Mouse (Mus musculus) MEL (cell line): ENCODE results near the gene Tldc1. TPM values are rescaled to one million over a fixed set of nuclear protein-coding genes. Genes with fewer than 3 reads are reported as not detected.

ENCODE experiments used
- DNase-seq: peaks from one replicate; pipeline ENCODE4 v3.0.0; 2011; ENCODE audit warnings: low read depth, low spot score
- H3K27ac ChIP-seq: 2 replicates; pipeline ENCODE4 v1.5.1; 2012; ENCODE audit warnings: low read depth, mild to moderate bottlenecking, control low read depth, low read length, moderate library complexity; ENCODE audit not compliant: control insufficient read depth
- H3K27me3 ChIP-seq, 2 experiments: fragments of 150-350 bp in 1 of 2; sonication (generic) in 1 of 2; 2 replicates each; pipeline ENCODE4 v1.6.1; 2012; ENCODE audit warnings: low read length in 2 of 2, mild to moderate bottlenecking in 2 of 2, improper control_type of control experiment in 1 of 2, moderate library complexity in 1 of 2; ENCODE audit not compliant: insufficient read depth in 2 of 2, control insufficient read depth in 1 of 2
- H3K36me3 ChIP-seq, 2 experiments: 2 replicates each; pipeline ENCODE4 v1.6.1; 2012 to 2014; ENCODE audit warnings: low read length in 2 of 2, improper control_type of control experiment in 1 of 2, inconsistent platforms in 1 of 2, mild to moderate bottlenecking in 1 of 2; ENCODE audit not compliant: insufficient read depth in 2 of 2, control insufficient read depth in 1 of 2
- H3K4me1 ChIP-seq, 2 experiments: fragments of 150-350 bp in 1 of 2; sonication (generic) in 1 of 2; 2 replicates each; pipeline ENCODE4 v1.6.1; 2012; ENCODE audit warnings: low read length in 2 of 2, improper control_type of control experiment in 1 of 2, mild to moderate bottlenecking in 1 of 2; ENCODE audit not compliant: insufficient read depth in 2 of 2, control insufficient read depth in 1 of 2
- H3K4me3 ChIP-seq, 2 experiments: fragments of 150-350 bp in 1 of 2; sonication (generic) in 1 of 2; 2 replicates each; pipeline ENCODE4 v1.5.1; 2012; ENCODE audit warnings: low read depth in 2 of 2, low read length in 2 of 2, mild to moderate bottlenecking in 2 of 2, moderate library complexity in 2 of 2, control low read depth in 1 of 2, improper control_type of control experiment in 1 of 2; ENCODE audit not compliant: control insufficient read depth in 1 of 2, insufficient read depth in 1 of 2
- H3K79me2 ChIP-seq: 2 replicates; pipeline ENCODE4 v1.6.1; 2012; ENCODE audit warnings: mild to moderate bottlenecking, low read length, moderate library complexity; ENCODE audit not compliant: control insufficient read depth, poor library complexity, insufficient read depth
- H3K9ac ChIP-seq: 2 replicates; pipeline ENCODE4 v1.6.1; 2012; ENCODE audit warnings: low read depth, mild to moderate bottlenecking, control low read depth, low read length, moderate library complexity; ENCODE audit not compliant: control insufficient read depth, poor library complexity, severe bottlenecking
- H3K9me3 ChIP-seq: fragments of 150-350 bp; sonication (generic); replicated peaks from 2 replicates; pipeline ENCODE4 v1.6.1; 2012; ENCODE audit warnings: mild to moderate bottlenecking, low read length, improper control_type of control experiment, moderate library complexity; ENCODE audit not compliant: insufficient read depth
- BHLHE40 ChIP-seq: IDR thresholded peaks from 2 replicates; pipeline ENCODE4 v1.6.1; 2012; ENCODE audit warnings: low read depth, mild to moderate bottlenecking, inconsistent platforms, low read length, improper control_type of control experiment, borderline replicate concordance
- CHD1 ChIP-seq: IDR thresholded peaks from 2 replicates; pipeline ENCODE4 v1.6.1; 2012; ENCODE audit warnings: low read depth, mild to moderate bottlenecking, inconsistent platforms, low read length, improper control_type of control experiment
- CHD2 ChIP-seq: IDR thresholded peaks from 2 replicates; pipeline ENCODE4 v1.6.1; 2011; ENCODE audit warnings: low read length, improper control_type of control experiment
- CTCF ChIP-seq, 3 experiments: IDR thresholded peaks in 2 of 3; conservative IDR thresholded peaks in 1 of 3; 2 replicates each; pipeline ENCODE4 v1.5.1; 2011 to 2012; ENCODE audit warnings: low read length in 3 of 3, low read depth in 2 of 3, mild to moderate bottlenecking in 2 of 3, improper control_type of control experiment in 1 of 3, inconsistent platforms in 1 of 3, mixed read lengths in 1 of 3, moderate library complexity in 1 of 3; ENCODE audit not compliant: control insufficient read depth in 1 of 3, insufficient read depth in 1 of 3, poor library complexity in 1 of 3, severe bottlenecking in 1 of 3
- EP300 ChIP-seq, 2 experiments: IDR thresholded peaks; 2 replicates each; pipeline ENCODE4 v1.6.1; 2011; ENCODE audit warnings: improper control_type of control experiment in 2 of 2, low read length in 2 of 2, low read depth in 1 of 2, mild to moderate bottlenecking in 1 of 2
- ETS1 ChIP-seq: IDR thresholded peaks from 2 replicates; pipeline ENCODE4 v1.6.1; 2012; ENCODE audit warnings: low read depth, mild to moderate bottlenecking, inconsistent platforms, low read length, improper control_type of control experiment, moderate library complexity
- GABPA ChIP-seq: IDR thresholded peaks from 2 replicates; pipeline ENCODE4 v1.6.1; 2012; ENCODE audit warnings: low read depth, mild to moderate bottlenecking, inconsistent platforms, low read length, improper control_type of control experiment, moderate library complexity
- HCFC1 ChIP-seq: IDR thresholded peaks from 2 replicates; pipeline ENCODE4 v1.6.1; 2012; ENCODE audit warnings: low read depth, mild to moderate bottlenecking, inconsistent platforms, low read length, improper control_type of control experiment, moderate library complexity
- MAFK ChIP-seq: IDR thresholded peaks from 2 replicates; pipeline ENCODE4 v1.6.1; 2011; ENCODE audit warnings: low read depth, mild to moderate bottlenecking, low read length, improper control_type of control experiment, borderline replicate concordance
- MAX ChIP-seq: IDR thresholded peaks from 2 replicates; pipeline ENCODE4 v1.6.1; 2011; ENCODE audit warnings: low read length, improper control_type of control experiment
- MAZ ChIP-seq: IDR thresholded peaks from 2 replicates; pipeline ENCODE4 v1.6.1; 2012; ENCODE audit warnings: low read depth, mild to moderate bottlenecking, inconsistent platforms, low read length, improper control_type of control experiment
- MEF2A ChIP-seq: IDR thresholded peaks from 2 replicates; pipeline ENCODE4 v1.6.1; 2014; ENCODE audit warnings: low read depth, mild to moderate bottlenecking, inconsistent platforms, low read length, improper control_type of control experiment; ENCODE audit not compliant: poor library complexity, insufficient replicate concordance, severe bottlenecking; ENCODE audit errors: extremely low read depth
- MXI1 ChIP-seq: IDR thresholded peaks from 2 replicates; pipeline ENCODE4 v1.6.1; 2011; ENCODE audit warnings: mild to moderate bottlenecking, low read depth, low read length, improper control_type of control experiment
- MYC ChIP-seq: IDR thresholded peaks from 2 replicates; pipeline ENCODE4 v1.6.1; 2011; ENCODE audit warnings: low read depth, mild to moderate bottlenecking, low read length, improper control_type of control experiment, moderate library complexity
- POLR2A ChIP-seq, 2 experiments: IDR thresholded peaks; 2 replicates each; pipeline ENCODE4 v1.6.1; 2011 to 2012; ENCODE audit warnings: low read length in 2 of 2, mild to moderate bottlenecking in 2 of 2, control low read depth in 1 of 2, improper control_type of control experiment in 1 of 2, low read depth in 1 of 2, moderate library complexity in 1 of 2; ENCODE audit not compliant: control insufficient read depth in 1 of 2, insufficient read depth in 1 of 2, poor library complexity in 1 of 2
- POLR2AphosphoS2 ChIP-seq: IDR thresholded peaks from 2 replicates; pipeline ENCODE4 v1.6.1; 2011; ENCODE audit warnings: low read length, improper control_type of control experiment
- RAD21 ChIP-seq: IDR thresholded peaks from 2 replicates; pipeline ENCODE4 v1.6.1; 2011; ENCODE audit warnings: mild to moderate bottlenecking, low read depth, low read length, improper control_type of control experiment
- SIN3A ChIP-seq: IDR thresholded peaks from 2 replicates; pipeline ENCODE4 v1.6.1; 2012; ENCODE audit warnings: low read length, improper control_type of control experiment, inconsistent platforms
- SMC3 ChIP-seq: IDR thresholded peaks from 2 replicates; pipeline ENCODE4 v1.6.1; 2011; ENCODE audit warnings: low read depth, low read length, improper control_type of control experiment
- TAL1 ChIP-seq: IDR thresholded peaks from 2 replicates; pipeline ENCODE4 v1.6.1; 2012; ENCODE audit warnings: mild to moderate bottlenecking, inconsistent platforms, low read length, moderate library complexity, mixed read lengths
- TCF12 ChIP-seq: IDR thresholded peaks from 2 replicates; pipeline ENCODE4 v1.6.1; 2014; ENCODE audit warnings: low read depth, mild to moderate bottlenecking, inconsistent platforms, low read length, improper control_type of control experiment, moderate library complexity
- UBTF ChIP-seq: IDR thresholded peaks from 2 replicates; pipeline ENCODE4 v1.6.1; 2012; ENCODE audit warnings: low read depth, mild to moderate bottlenecking, inconsistent platforms, low read length, improper control_type of control experiment, moderate library complexity, borderline replicate concordance; ENCODE audit not compliant: insufficient read depth
- USF1 ChIP-seq: IDR thresholded peaks from 2 replicates; pipeline ENCODE4 v1.6.1; 2014; ENCODE audit warnings: low read depth, mild to moderate bottlenecking, inconsistent platforms, low read length, improper control_type of control experiment, moderate library complexity
- ZC3H11A ChIP-seq: IDR thresholded peaks from 2 replicates; pipeline ENCODE4 v1.6.1; 2012; ENCODE audit warnings: low read depth, mild to moderate bottlenecking, inconsistent platforms, low read length, improper control_type of control experiment
- ZMIZ1 ChIP-seq: IDR thresholded peaks from 2 replicates; pipeline ENCODE4 v1.6.1; 2012; ENCODE audit warnings: low read depth, mild to moderate bottlenecking, inconsistent platforms, low read length, improper control_type of control experiment, moderate library complexity
- polyA plus RNA-seq, 2 experiments: library from polyadenylated mRNA; stranded (reverse) in 1 of 2; unstranded in 1 of 2; fragments of >175 nt in 1 of 2; fragments of >200 nt in 1 of 2; gene quantifications; 2 replicates each; pipeline versions ENCODE4 v1.2.1 to v1.2.4; 2012; ENCODE audit warnings: low replicate concordance in 2 of 2, low read depth in 1 of 2; ENCODE audit not compliant: insufficient read length in 2 of 2, insufficient read depth in 1 of 2, missing spikeins in 1 of 2
- total RNA-seq: library from RNA; depleted of rRNA; stranded (reverse); fragments of 300-350 nt; gene quantifications from 2 replicates; pipeline ENCODE4 v1.2.3, GENCODE M21; 2012

The Tldc1 gene
- total and polyA plus RNA-seq, 3 experiments, result 16.1 to 16.4 TPM; not detected in 1

GRCm38 (mm10) chr8:119802592-119802991, 24.4 kb upstream of the Tldc1 start:
- Histone ChIP-seq H3K27ac (no peak overlapping the region), H3K4me3 (no peak overlapping the region), H3K36me3 (peaks cover 0 to 6% of the 10 kb centered on the region in 2 experiments; a peak in 2 of 4 replicates), H3K9me3 (no peaks in the 10 kb centered on the region), H3K79me2 (no peaks in the 10 kb centered on the region), H3K9ac (no peak overlapping the region), H3K27me3 (no peaks in the 10 kb centered on the region), H3K4me1 (peaks cover 0 to 19% of the 10 kb centered on the region in 2 experiments; a peak in 3 of 4 replicates)
- TF ChIP-seq SMC3 (peak; percentile 59), ZC3H11A (peak; percentile 40; the same call in 1 of the 2 replicates), BHLHE40 (0 out of 2 replicates have a peak, but pooled peaks have one; percentile 34), RAD21 (peak; percentile 42), CTCF (IDR thresholded peaks at IDR 0.05 in 2 of 3, conservative IDR thresholded peaks at IDR 0.05 in 1 of 3; ENCODE audit: control insufficient read depth in 1 of 3, insufficient read depth in 1 of 3, low read depth in 2 of 3, low read length in 3 of 3, poor library complexity in 1 of 3, severe bottlenecking in 1 of 3) (peak; percentile 53 to 87 (median 64)), EP300 (IDR thresholded peaks at IDR 0.05; ENCODE audit: low read depth in 1 of 2, low read length in 2 of 2) (no peak), MYC (no peak)
- DNase-seq, result peak; percentile 68

DNA sequence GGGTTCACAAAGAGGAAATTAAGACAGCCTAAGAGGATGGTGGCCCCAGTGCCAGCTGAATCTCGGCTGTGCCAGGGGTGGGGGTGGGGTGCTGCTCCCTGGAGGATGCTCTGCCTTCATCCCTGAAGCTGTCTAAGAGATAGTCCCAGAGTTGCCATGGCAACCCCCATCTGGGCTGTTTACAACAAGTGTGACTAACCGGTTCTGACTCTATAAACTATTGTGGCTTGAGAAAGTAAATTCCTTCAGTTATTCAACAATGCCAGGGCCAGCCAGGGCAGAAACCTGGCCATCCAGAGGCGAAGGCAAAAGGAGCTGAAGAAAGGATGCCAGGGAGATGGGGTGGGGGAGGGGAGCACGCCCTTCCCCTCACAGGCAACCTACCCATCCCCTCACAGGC, 23.0 kb upstream of the Tldc1 start:
- no peaks in the 10 kb centered on the region for H3K36me3 ChIP-seq
- H3K9ac ChIP-seq, result no peak overlapping the region
- H3K4me1 ChIP-seq, result peaks cover 0 to 8% of the 10 kb centered on the region in 2 experiments; a peak in 3 of 4 replicates
- no peak for TF ChIP-seq SMC3
- no peak for TF ChIP-seq MAX
- TF ChIP-seq MAZ, result no peak
- no peak for TF ChIP-seq ETS1
- no peak for TF ChIP-seq EP300 (IDR thresholded peaks at IDR 0.05; ENCODE audit: low read depth in 1 of 2, low read length in 2 of 2)
- TF ChIP-seq MAFK, result no peak
- TF ChIP-seq GABPA, result no peak
- TF ChIP-seq MXI1, result no peak
- TF ChIP-seq BHLHE40, result no peak
- TF ChIP-seq HCFC1, result no peak
- no peak for DNase-seq
- no peaks in the 10 kb centered on the region for H3K79me2 ChIP-seq
- no peaks in the 10 kb centered on the region for H3K9me3 ChIP-seq
- no peaks in the 10 kb centered on the region for H3K27me3 ChIP-seq
- no peak overlapping the region for H3K27ac ChIP-seq
- H3K4me3 ChIP-seq, result no peak overlapping the region

GRCm38 (mm10) chr8:119798965-119799264, 20.7 kb upstream of the Tldc1 start:
- H3K79me2 ChIP-seq, result no peaks in the 10 kb centered on the region
- H3K36me3 ChIP-seq, result no peaks in the 10 kb centered on the region
- H3K4me1 ChIP-seq, result peaks cover 0 to 8% of the 10 kb centered on the region in 2 experiments; a peak in 3 of 4 replicates
- no peaks in the 10 kb centered on the region for H3K27me3 ChIP-seq
- peak overlapping the region; percentile 21; the same call in 1 of the 2 replicates for H3K9ac ChIP-seq
- no peak for DNase-seq
- H3K4me3 ChIP-seq, result peak overlapping the region; percentile 63 to 64
- no peak overlapping the region for H3K27ac ChIP-seq
- no peaks in the 10 kb centered on the region for H3K9me3 ChIP-seq
- TF ChIP-seq USF1 (no peak), MAFK (no peak), ZMIZ1 (no peak), HCFC1 (no peak; the same call in 1 of the 2 replicates), CHD2 (no peak), EP300 (IDR thresholded peaks at IDR 0.05; ENCODE audit: low read depth in 1 of 2, low read length in 2 of 2) (no peak), RAD21 (no peak), ZC3H11A (no peak), TAL1 (no peak), MEF2A (no peak), UBTF (no peak), POLR2A (IDR thresholded peaks at IDR 0.05; ENCODE audit: control insufficient read depth in 1 of 2, insufficient read depth in 1 of 2, low read depth in 1 of 2, low read length in 2 of 2, poor library complexity in 1 of 2) (no peak), POLR2AphosphoS2 (no peak), SIN3A (no peak), CHD1 (no peak), TCF12 (no peak)
